Mouse (Mus musculus) CH12.LX (cell line): Measurements from ENCODE around the gene Mrps14. TPM values are rescaled to one million over a fixed set of nuclear protein-coding genes. Genes with fewer than 3 reads are reported as not detected.

Experiments used
- DNase-seq: peaks from one replicate; pipeline ENCODE4 v3.0.0-alpha.2; 2013; ENCODE audit errors: extremely low read depth
- H3K27ac ChIP-seq: 2 replicates; pipeline ENCODE4 v1.5.1; 2012; ENCODE audit warnings: low read depth, mild to moderate bottlenecking, control low read depth, moderate library complexity; ENCODE audit not compliant: insufficient read depth
- H3K27me3 ChIP-seq: replicated peaks from 2 replicates; pipeline ENCODE3; 2012; ENCODE audit warnings: inconsistent platforms
- H3K36me3 ChIP-seq, 2 experiments: replicated peaks in 1 of 2; 2 replicates each; pipeline versions ENCODE3 to v1.6.1; 2012; ENCODE audit warnings: inconsistent platforms in 1 of 2, low read length in 1 of 2, mild to moderate bottlenecking in 1 of 2, mixed read lengths in 1 of 2, moderate library complexity in 1 of 2; ENCODE audit not compliant: control insufficient read depth in 1 of 2, insufficient read depth in 1 of 2
- H3K4me1 ChIP-seq, 2 experiments: 2 replicates each; pipeline ENCODE4 v1.6.1; 2012; ENCODE audit warnings: inconsistent platforms in 1 of 2, moderate library complexity in 1 of 2; ENCODE audit not compliant: insufficient read depth in 2 of 2, control insufficient read depth in 1 of 2
- H3K4me2 ChIP-seq: 2 replicates; pipeline ENCODE4 v1.6.1; 2012; ENCODE audit warnings: low read depth, mild to moderate bottlenecking, control low read depth; ENCODE audit not compliant: poor library complexity, insufficient read depth, severe bottlenecking
- H3K4me3 ChIP-seq, 3 experiments: fragments of 150-350 bp in 1 of 3; sonication (generic) in 1 of 3; replicated peaks in 1 of 3; 2 replicates each; pipeline versions ENCODE3 to v1.5.1; 2011 to 2012; ENCODE audit warnings: low read depth in 2 of 3, low read length in 2 of 3, mild to moderate bottlenecking in 2 of 3, moderate library complexity in 2 of 3, control low read depth in 1 of 3, improper control_type of control experiment in 1 of 3, inconsistent platforms in 1 of 3, mixed read lengths in 1 of 3; ENCODE audit not compliant: poor library complexity in 1 of 3
- H3K79me2 ChIP-seq: replicated peaks from 2 replicates; pipeline ENCODE4 v1.6.1; 2012; ENCODE audit warnings: mild to moderate bottlenecking, moderate library complexity; ENCODE audit not compliant: control insufficient read depth, poor library complexity, insufficient read depth, severe bottlenecking; ENCODE audit errors: extremely low read depth
- H3K9ac ChIP-seq: 2 replicates; pipeline ENCODE4 v1.6.1; 2012; ENCODE audit warnings: low read depth, mild to moderate bottlenecking, control low read depth, moderate library complexity; ENCODE audit not compliant: insufficient read depth
- H3K9me3 ChIP-seq: replicated peaks from 2 replicates; pipeline ENCODE3; 2012; ENCODE audit warnings: low read length, inconsistent platforms, mixed read lengths
- BHLHE40 ChIP-seq: IDR thresholded peaks from 2 replicates; pipeline ENCODE4 v1.6.1; 2011; ENCODE audit warnings: mild to moderate bottlenecking, low read depth, low read length, improper control_type of control experiment
- CTCF ChIP-seq, 2 experiments: IDR thresholded peaks in 1 of 2; conservative IDR thresholded peaks in 1 of 2; 2 replicates each; pipeline ENCODE4 v1.5.1; 2011 to 2012; ENCODE audit warnings: low read depth in 2 of 2, low read length in 2 of 2, improper control_type of control experiment in 1 of 2, inconsistent platforms in 1 of 2, mild to moderate bottlenecking in 1 of 2, moderate library complexity in 1 of 2
- ELF1 ChIP-seq: IDR thresholded peaks from 2 replicates; pipeline ENCODE4 v1.6.1; 2014; ENCODE audit warnings: low read depth, mild to moderate bottlenecking, inconsistent platforms, low read length, improper control_type of control experiment
- ETS1 ChIP-seq: conservative IDR thresholded peaks from 2 replicates; pipeline ENCODE4 v1.6.1; 2012; ENCODE audit warnings: low read depth, mild to moderate bottlenecking, inconsistent platforms, low read length, improper control_type of control experiment, moderate library complexity
- GABPA ChIP-seq: IDR thresholded peaks from 2 replicates; pipeline ENCODE4 v1.6.1; 2012; ENCODE audit warnings: low read depth, low read length, improper control_type of control experiment, inconsistent platforms; ENCODE audit not compliant: insufficient replicate concordance
- IRF4 ChIP-seq: IDR thresholded peaks from 2 replicates; pipeline ENCODE4 v1.6.1; 2014; ENCODE audit warnings: low read depth, mild to moderate bottlenecking, inconsistent platforms, low read length, improper control_type of control experiment
- MAX ChIP-seq: IDR thresholded peaks from 2 replicates; pipeline ENCODE4 v1.6.1; 2011; ENCODE audit warnings: low read length, improper control_type of control experiment
- MXI1 ChIP-seq: IDR thresholded peaks from 2 replicates; pipeline ENCODE4 v1.6.1; 2011; ENCODE audit warnings: mild to moderate bottlenecking, low read depth, low read length, improper control_type of control experiment
- NRF1 ChIP-seq: IDR thresholded peaks from 2 replicates; pipeline ENCODE4 v1.6.1; 2014; ENCODE audit warnings: low read depth, mild to moderate bottlenecking, inconsistent platforms, low read length, improper control_type of control experiment, moderate library complexity
- PAX5 ChIP-seq: IDR thresholded peaks from 2 replicates; pipeline ENCODE4 v1.6.1; 2012; ENCODE audit warnings: low read length, inconsistent platforms, mixed read lengths
- RAD21 ChIP-seq: IDR thresholded peaks from 2 replicates; pipeline ENCODE4 v1.6.1; 2011; ENCODE audit warnings: low read depth, mild to moderate bottlenecking, low read length, improper control_type of control experiment, moderate library complexity
- SIN3A ChIP-seq: IDR thresholded peaks from 2 replicates; pipeline ENCODE4 v1.6.1; 2012; ENCODE audit warnings: low read length, improper control_type of control experiment, inconsistent platforms
- SMC3 ChIP-seq: IDR thresholded peaks from 2 replicates; pipeline ENCODE4 v1.6.1; 2011; ENCODE audit warnings: low read depth, low read length, improper control_type of control experiment
- TCF12 ChIP-seq: IDR thresholded peaks from 2 replicates; pipeline ENCODE4 v1.6.1; 2014; ENCODE audit warnings: low read depth, mild to moderate bottlenecking, inconsistent platforms, low read length, improper control_type of control experiment
- ZMIZ1 ChIP-seq: IDR thresholded peaks from 2 replicates; pipeline ENCODE4 v1.6.1; 2012; ENCODE audit warnings: low read depth, mild to moderate bottlenecking, inconsistent platforms, low read length, improper control_type of control experiment
- ZNF384 ChIP-seq: IDR thresholded peaks from 2 replicates; pipeline ENCODE4 v1.6.1; 2012; ENCODE audit warnings: low read depth, low read length, improper control_type of control experiment, inconsistent platforms
- dilution Hi-C: fragments of 300-500 bp; cut with MboI; formaldehyde crosslinking; loops from 2 replicates; pipeline ENCODE4 v1.14.3; 2020; ENCODE audit warnings: low sequenced_read_pairs; ENCODE audit not compliant: extremely low pct_unique_long_range_greater_than_20kb, extremely low pct_ligation_motif_present
- in situ Hi-C: fragments of 300-500 bp; cut with MboI; formaldehyde crosslinking; loops from 3 replicates; pipeline ENCODE4 v1.14.3; 2019; ENCODE audit warnings: low sequenced_read_pairs, low pct_ligation_motif_present, low pct_unique_long_range_greater_than_20kb, mixed read lengths
- polyA plus RNA-seq: library from polyadenylated mRNA; unstranded; fragments of >175 nt; gene quantifications from 2 replicates; pipeline ENCODE4 v1.2.1, GENCODE M21; 2012; ENCODE audit warnings: low read depth; ENCODE audit not compliant: insufficient read length
- total RNA-seq, 2 experiments: library from RNA; depleted of rRNA; stranded (reverse); fragments of 300-350 nt in 1 of 2; fragments of >200 nt in 1 of 2; gene quantifications; 2 replicates each; pipeline ENCODE4 v1.2.3; 2012 to 2014

Mrps14 gene
- total and polyA plus RNA-seq, 3 experiments: 103 to 142 (median 106) TPM

DNA sequence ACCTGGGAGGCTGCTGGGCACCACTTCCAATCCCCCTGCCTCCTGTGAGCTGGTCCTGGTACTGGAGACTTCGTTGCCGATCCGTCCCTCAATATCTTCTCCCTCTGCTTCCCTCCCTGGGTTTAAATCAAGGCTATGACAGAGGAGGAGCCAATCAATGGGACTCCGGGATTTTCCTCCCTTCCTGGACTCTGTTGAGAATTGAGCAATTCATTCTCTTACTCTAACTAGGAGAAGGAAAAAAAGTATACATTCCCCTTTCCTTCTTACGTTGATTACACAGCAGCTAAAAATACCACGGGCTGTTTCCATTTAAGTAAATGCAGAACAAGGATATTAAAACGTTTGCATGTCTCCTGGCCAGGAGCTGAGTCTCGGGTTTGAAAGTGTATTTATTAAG lies 41.5 kb upstream of the Mrps14 start, which contains the start of gene Tnn:
Gene Tnn, minus strand, starts transcription at position 101 of the 400 bp plus-strand sequence.
- dilution Hi-C loops (no loop called here), in situ Hi-C loops (no loop called here)
- H3K4me3 ChIP-seq: no peak within 1 kb of the TSS
- no peak for DNase-seq
- H3K9me3 ChIP-seq: no peaks in the 10 kb centered on the region
- H3K27me3 ChIP-seq: peaks cover 2% of the 10 kb centered on the region
- H3K27ac ChIP-seq: no peak within 1 kb of the TSS
- no peaks in the 10 kb centered on the region for H3K36me3 ChIP-seq
- no peaks in the 10 kb centered on the region for H3K79me2 ChIP-seq
- no peak within 1 kb of the TSS for H3K9ac ChIP-seq
- TF ChIP-seq ZMIZ1 (no peak), CTCF (conservative IDR thresholded peaks at IDR 0.05 in 1 of 2, IDR thresholded peaks at IDR 0.05 in 1 of 2; ENCODE audit: low read depth in 2 of 2, low read length in 2 of 2) (no peak), RAD21 (no peak), ETS1 (no peak), PAX5 (no peak), MXI1 (no peak), ZNF384 (no peak), ELF1 (no peak), BHLHE40 (no peak)
- peaks cover 16 to 35% of the 10 kb centered on the region in 2 experiments for H3K4me1 ChIP-seq
- H3K4me2 ChIP-seq: no peak within 1 kb of the TSS

GRCm38 (mm10) chr1:160158190-160158589 lies 36.8 kb upstream of the Mrps14 start:
- no peak overlapping the region for H3K9ac ChIP-seq
- TF ChIP-seq SMC3: no peak
- no peak for TF ChIP-seq CTCF (conservative IDR thresholded peaks at IDR 0.05 in 1 of 2, IDR thresholded peaks at IDR 0.05 in 1 of 2; ENCODE audit: low read depth in 2 of 2, low read length in 2 of 2)
- no peak for TF ChIP-seq SIN3A
- TF ChIP-seq TCF12: no peak
- no peak for TF ChIP-seq NRF1
- no peak for TF ChIP-seq ELF1
- no peak for TF ChIP-seq MAX
- TF ChIP-seq GABPA: no peak
- TF ChIP-seq IRF4: no peak
- dilution Hi-C loops: no loop called here
- in situ Hi-C loops: no loop called here
- DNase-seq: no peak
- H3K4me1 ChIP-seq: no peaks in the 10 kb centered on the region
- peaks cover 3% of the 10 kb centered on the region for H3K27me3 ChIP-seq
- no peaks in the 10 kb centered on the region for H3K9me3 ChIP-seq
- H3K79me2 ChIP-seq: no peaks in the 10 kb centered on the region
- H3K4me2 ChIP-seq: no peak overlapping the region
- H3K27ac ChIP-seq: no peak overlapping the region
- H3K4me3 ChIP-seq: no peak overlapping the region
- no peaks in the 10 kb centered on the region for H3K36me3 ChIP-seq
